Mouse (Mus musculus) gastrocnemius, postnatal 25 days (tissue): ENCODE results near the gene Olfr68. TPM values are rescaled to one million over a fixed set of nuclear protein-coding genes. Genes with fewer than 3 reads are reported as not detected.
"Not testable (repeated sequence)": the region's sequence is repeated elsewhere in the genome, so short reads cannot be mapped to it uniquely, and the experiment has no call there.

Experiments
- DNase-seq: peaks from one replicate; pipeline ENCODE4 v3.0.0; 2022
- long read RNA-seq, 2 experiments: library from polyadenylated mRNA; stranded (forward); transcript quantifications; one replicate each; pipeline ENCODE4 v2.0.0; 2021
- total RNA-seq, 2 experiments: library from RNA; stranded (reverse); gene quantifications; 1 replicate in 1 of 2; 2 replicates in 1 of 2; pipeline ENCODE4 v1.2.3; 2021

Gene Olfr68
- total RNA-seq: not detected
- long read RNA-seq, experiment 1: 0 reads
- long read RNA-seq, experiment 2: 0 reads

- no peak for DNase-seq
Measured at GRCm38 (mm10) chr7:103779598-103779997, at the start of gene Olfr68. Gene Olfr68 (minus strand): TSS chr7:103779698.

- DNase-seq: no peak
Measured at GRCm38 (mm10) chr7:103827808-103828207, 48.3 kb upstream of the Olfr68 start, which contains the start of gene Hbb-bs. Gene Hbb-bs (minus strand): TSS chr7:103828096.

GRCm38 (mm10) chr7:103827139-103827538 lies 47.6 kb upstream of the Olfr68 start:
- DNase-seq: not testable (repeated sequence)

GRCm38 (mm10) chr7:103826255-103826887 lies 46.9 kb upstream of the Olfr68 start:
- DNase-seq: no peak

- no peak for DNase-seq
Measured at GRCm38 (mm10) chr7:103825536-103826254, 46.2 kb upstream of the Olfr68 start.

GRCm38 (mm10) chr7:103824597-103824996 lies 45.1 kb upstream of the Olfr68 start:
- no peak for DNase-seq

- not testable (repeated sequence) for DNase-seq
Measured at GRCm38 (mm10) chr7:103815085-103815484, 35.6 kb upstream of the Olfr68 start.

GRCm38 (mm10) chr7:103813766-103814165 lies 34.3 kb upstream of the Olfr68 start, which contains the start of gene Hbb-bt:
Gene Hbb-bt (minus strand): TSS chr7:103813996.
- DNase-seq: no peak

- not testable (repeated sequence) for DNase-seq
Measured at GRCm38 (mm10) chr7:103813152-103813551, 33.7 kb upstream of the Olfr68 start.

GRCm38 (mm10) chr7:103812174-103812573 lies 32.7 kb upstream of the Olfr68 start:
- DNase-seq: no peak

- DNase-seq: no peak
Measured at GRCm38 (mm10) chr7:103811223-103811845, 31.8 kb upstream of the Olfr68 start.

GRCm38 (mm10) chr7:103810746-103811145 lies 31.2 kb upstream of the Olfr68 start:
- no peak for DNase-seq

- DNase-seq: no peak
Measured at GRCm38 (mm10) chr7:103810296-103810695, 30.8 kb upstream of the Olfr68 start.

- DNase-seq: no peak
Measured at GRCm38 (mm10) chr7:103809801-103810155, 30.3 kb upstream of the Olfr68 start.

GRCm38 (mm10) chr7:103808971-103809800 lies 29.7 kb upstream of the Olfr68 start:
- DNase-seq: no peak

GRCm38 (mm10) chr7:103808120-103808519 lies 28.6 kb upstream of the Olfr68 start:
- DNase-seq: not testable (repeated sequence)

- DNase-seq: no peak
Measured at GRCm38 (mm10) chr7:103806856-103807255, 27.4 kb upstream of the Olfr68 start.

GRCm38 (mm10) chr7:103792669-103793388 lies 13.3 kb upstream of the Olfr68 start:
- no peak for DNase-seq

- no peak for DNase-seq
Measured at GRCm38 (mm10) chr7:103791721-103792120, 12.2 kb upstream of the Olfr68 start, which contains the start of gene Olfr67. Gene Olfr67 (minus strand): TSS chr7:103791821.

GRCm38 (mm10) chr7:103777652-103778051 lies 1.8 kb downstream of the Olfr68 start:
- not testable (repeated sequence) for DNase-seq

GRCm38 (mm10) chr7:103771494-103771893 lies 8.0 kb downstream of the Olfr68 start, which contains the start of gene Olfr69:
Gene Olfr69 (minus strand): TSS chr7:103771594.
- no peak for DNase-seq
